Mouse (Mus musculus) limb, embryonic 15.5 days (tissue): ENCODE measurements at regions not wholly inside any gene's neighbourhood (a gene's known extent, or its start where the extent isn't known, plus 50 kb on each side); places are given as distances from the start of the nearest gene placed in this dataset.
"Not testable (repeated sequence)": the region's sequence is repeated elsewhere in the genome, so short reads cannot be mapped to it uniquely, and the experiment has no call there.

Source experiments
- ATAC-seq: fragments of 200-750 bp; cut with Nextera tagmentation; 2 replicates; pipeline ENCODE4 v1.8.0; 2017; ENCODE audit warnings: low read depth, moderate TSS enrichment; ENCODE audit not compliant: insufficient number of reproducible peaks, low FRiP score, low TSS enrichment
- H3K27ac ChIP-seq: fragments of 300-500 bp; sonication (generic); 2 replicates; pipeline ENCODE4 v1.5.1; 2015; ENCODE audit warnings: moderate library complexity, mild to moderate bottlenecking, inconsistent platforms
- H3K27me3 ChIP-seq: fragments of 300-500 bp; sonication (generic); 2 replicates; pipeline ENCODE4 v1.6.1; 2015; ENCODE audit warnings: inconsistent platforms
- H3K36me3 ChIP-seq: fragments of 300-500 bp; sonication (generic); 2 replicates; pipeline ENCODE4 v1.6.1; 2015; ENCODE audit warnings: inconsistent platforms
- H3K4me1 ChIP-seq: fragments of 300-500 bp; sonication (generic); 2 replicates; pipeline ENCODE4 v1.6.1; 2015; ENCODE audit warnings: inconsistent platforms
- H3K4me2 ChIP-seq: fragments of 300-500 bp; sonication (generic); 2 replicates; pipeline ENCODE4 v1.6.1; 2015; ENCODE audit warnings: mild to moderate bottlenecking, inconsistent platforms
- H3K4me3 ChIP-seq: fragments of 300-500 bp; sonication (generic); 2 replicates; pipeline ENCODE4 v1.5.1; 2015; ENCODE audit warnings: mild to moderate bottlenecking, inconsistent platforms
- H3K9ac ChIP-seq: fragments of 300-500 bp; sonication (generic); 2 replicates; pipeline ENCODE4 v1.6.1; 2015; ENCODE audit warnings: inconsistent platforms
- H3K9me3 ChIP-seq: fragments of 300-500 bp; sonication (generic); 2 replicates; pipeline ENCODE4 v1.6.1; 2016; ENCODE audit warnings: inconsistent platforms
- WGBS: fragments of 180-500 bp; shearing (Covaris S2); methylation state at CpG from one replicate; pipeline ENCODE4 v1.1.7; 2015; 5-methylcytosine and 5-hydroxymethylcytosine counted together

DNA sequence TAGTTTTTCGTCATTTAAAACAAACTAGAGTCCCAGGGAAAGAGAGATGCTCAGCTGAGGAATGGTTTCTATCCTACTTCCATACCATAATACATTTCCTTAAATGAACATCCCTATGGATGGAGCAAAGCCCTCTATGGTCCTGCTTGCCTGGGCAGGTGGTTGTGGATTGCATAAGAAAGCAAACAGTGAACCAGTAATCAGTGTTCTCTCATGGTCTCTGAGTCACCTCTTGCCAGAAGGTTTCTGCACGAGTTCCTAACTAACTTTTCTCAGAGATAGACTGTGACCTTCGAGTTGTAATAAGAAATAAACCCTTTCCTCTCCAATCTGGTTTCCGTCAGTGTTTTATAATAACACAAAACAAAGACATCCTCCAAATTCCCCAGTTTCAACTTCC is 62.9 kb upstream of the Bet1 start:
- Histone ChIP-seq H3K9ac (no peak overlapping the region), H3K36me3 (no peaks in the 10 kb centered on the region), H3K4me2 (no peak overlapping the region), H3K4me3 (no peak overlapping the region), H3K4me1 (no peaks in the 10 kb centered on the region), H3K9me3 (no peaks in the 10 kb centered on the region), H3K27me3 (no peaks in the 10 kb centered on the region), H3K27ac (no peak overlapping the region)
- ATAC-seq = no peak
- WGBS = 65% methylated on average over 4 of the region's 4 CpGs

DNA sequence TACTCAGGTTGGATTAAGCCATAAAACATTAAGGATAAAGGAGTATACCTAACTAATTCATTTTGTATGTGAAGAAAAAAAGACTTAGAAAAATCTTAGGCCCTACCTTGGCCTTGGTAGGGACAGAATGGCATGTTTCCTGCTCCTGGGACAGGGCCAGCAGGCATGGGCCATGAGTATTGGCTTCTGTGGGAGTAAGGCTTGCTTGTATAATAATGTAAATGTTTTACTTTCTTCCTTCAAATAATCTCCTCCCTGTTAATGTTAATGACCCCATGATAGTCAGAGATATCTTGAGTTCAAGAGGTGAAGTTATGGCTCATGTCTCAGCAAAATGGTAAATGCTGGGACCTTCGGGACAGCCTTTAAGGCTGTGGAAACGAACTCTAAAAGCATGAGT is 71.5 kb upstream of the Bet1 start:
- Histone ChIP-seq H3K9me3 (no peaks in the 10 kb centered on the region), H3K27me3 (no peaks in the 10 kb centered on the region), H3K36me3 (no peaks in the 10 kb centered on the region), H3K27ac (no peak overlapping the region), H3K4me1 (no peaks in the 10 kb centered on the region), H3K4me3 (no peak overlapping the region), H3K9ac (no peak overlapping the region), H3K4me2 (no peak overlapping the region)
- WGBS = 79% methylated on average over 2 of the region's 2 CpGs
- ATAC-seq = no peak

DNA sequence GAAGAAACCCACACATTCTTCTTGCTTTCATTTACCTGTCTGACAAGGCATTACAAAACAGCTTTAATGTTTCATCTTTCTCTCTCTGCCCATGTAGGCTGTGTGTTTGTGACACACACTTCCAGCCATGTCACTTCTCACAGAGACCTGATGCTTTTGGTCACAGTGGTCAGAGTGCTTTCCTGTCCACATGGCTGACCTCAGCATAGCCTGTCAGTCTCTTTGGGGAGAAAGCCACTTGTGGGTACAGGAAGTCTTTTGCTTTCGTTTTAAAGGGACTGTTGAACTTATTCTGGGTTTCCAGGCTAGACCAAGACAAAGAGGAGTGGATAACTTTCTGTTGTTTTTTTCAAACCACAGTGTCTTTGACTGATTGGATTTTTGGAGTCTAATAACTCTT is 77.0 kb upstream of the Bet1 start:
- 78% methylated on average over 1 of the region's 1 CpGs for WGBS
- H3K4me2 ChIP-seq = no peak overlapping the region
- no peak overlapping the region for H3K4me3 ChIP-seq
- no peaks in the 10 kb centered on the region for H3K9me3 ChIP-seq
- no peaks in the 10 kb centered on the region for H3K36me3 ChIP-seq
- H3K9ac ChIP-seq = no peak overlapping the region
- H3K4me1 ChIP-seq = no peaks in the 10 kb centered on the region
- no peak overlapping the region for H3K27ac ChIP-seq
- no peak for ATAC-seq
- H3K27me3 ChIP-seq = no peaks in the 10 kb centered on the region

DNA sequence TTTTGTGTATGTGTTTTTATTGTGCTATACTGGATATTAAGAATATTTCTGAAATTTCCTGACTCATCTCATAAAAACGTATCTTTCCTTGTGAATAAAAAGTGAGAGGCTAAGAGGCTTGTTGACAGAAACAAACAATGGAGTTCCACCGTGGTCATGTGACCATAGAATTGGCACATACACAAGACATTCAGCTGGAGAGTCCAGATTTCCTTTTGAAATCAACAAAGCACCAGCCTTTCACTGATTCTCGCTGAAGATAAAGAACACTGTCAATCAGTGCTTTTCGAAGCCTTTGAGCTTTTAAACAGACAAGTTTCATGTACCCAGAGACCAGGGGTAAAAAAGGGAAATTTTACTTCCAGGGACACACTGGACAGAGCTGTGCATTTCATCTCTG is 80.3 kb upstream of the Bet1 start:
- Histone ChIP-seq H3K9me3 (no peaks in the 10 kb centered on the region), H3K4me1 (no peaks in the 10 kb centered on the region), H3K4me2 (no peak overlapping the region), H3K27ac (no peak overlapping the region), H3K4me3 (no peak overlapping the region), H3K27me3 (no peaks in the 10 kb centered on the region), H3K36me3 (no peaks in the 10 kb centered on the region), H3K9ac (no peak overlapping the region)
- no peak for ATAC-seq
- 74% methylated on average over 4 of the region's 4 CpGs for WGBS

DNA sequence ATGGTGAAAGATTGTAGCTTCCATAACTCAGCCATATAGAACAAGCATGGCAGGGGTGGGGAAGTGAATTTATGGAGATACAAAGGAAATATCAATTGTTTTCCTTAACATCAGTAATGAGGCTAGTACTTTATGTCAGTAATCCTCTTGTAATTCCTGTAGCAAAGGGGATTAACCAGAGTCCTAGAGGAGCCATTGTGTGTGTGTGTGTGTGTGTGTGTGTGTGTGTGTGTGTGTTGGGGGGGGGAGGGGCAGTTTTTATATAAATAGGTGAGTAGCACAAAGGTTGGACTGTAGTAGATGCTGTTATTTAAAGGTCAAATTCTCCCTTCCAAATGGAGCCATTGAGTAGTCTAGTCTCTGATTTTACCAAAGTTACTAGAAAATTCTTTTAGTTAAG is 81.0 kb upstream of the Bet1 start:
- Histone ChIP-seq H3K9me3 (no peaks in the 10 kb centered on the region), H3K27ac (no peak overlapping the region), H3K36me3 (no peaks in the 10 kb centered on the region), H3K4me3 (no peak overlapping the region), H3K4me2 (no peak overlapping the region), H3K4me1 (no peaks in the 10 kb centered on the region), H3K9ac (no peak overlapping the region), H3K27me3 (no peaks in the 10 kb centered on the region)
- ATAC-seq = no peak

DNA sequence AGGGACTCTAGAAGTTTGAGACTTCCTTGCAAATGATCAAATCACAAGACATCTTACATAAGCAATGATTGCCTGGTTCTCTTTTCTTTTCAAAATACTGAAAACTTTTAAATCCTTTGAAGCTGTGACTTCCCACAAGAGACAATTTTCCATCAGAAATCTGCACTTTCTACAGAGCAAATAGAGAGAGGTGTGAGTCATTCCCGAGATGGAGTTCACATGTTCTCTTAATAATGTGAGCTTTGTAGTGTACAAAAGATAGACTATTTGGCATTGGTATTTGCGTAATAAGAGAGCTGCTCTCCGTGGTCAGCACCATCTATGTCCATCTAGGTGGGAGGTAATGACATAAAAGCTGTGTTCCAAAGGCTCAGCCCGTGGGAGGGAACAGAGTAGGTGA is 84.8 kb upstream of the Bet1 start:
- Histone ChIP-seq H3K27ac (no peak overlapping the region), H3K9ac (no peak overlapping the region)

DNA sequence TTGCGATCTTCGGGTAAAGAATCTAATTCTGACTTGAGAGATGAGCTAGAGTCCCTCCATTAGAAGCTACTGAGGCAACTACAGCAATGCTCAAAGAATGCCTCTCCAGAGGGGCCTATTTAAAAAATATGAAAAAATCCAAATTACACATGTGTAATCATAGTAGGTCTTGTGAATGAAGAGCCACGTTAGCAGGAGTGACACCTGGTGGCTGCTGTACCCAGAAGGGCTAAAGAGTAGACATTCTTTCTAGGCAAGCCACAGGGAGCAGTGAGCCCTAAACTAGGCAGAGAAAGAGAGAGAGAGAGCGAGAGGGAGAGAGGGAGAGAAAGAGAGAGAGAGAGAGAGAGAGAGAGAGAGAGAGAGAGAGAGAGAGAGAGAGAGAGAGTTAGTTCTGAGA is 100.9 kb upstream of the Bet1 start:
- Histone ChIP-seq H3K4me1 (no peaks in the 10 kb centered on the region), H3K27ac (no peak overlapping the region), H3K4me2 (no peak overlapping the region), H3K4me3 (no peak overlapping the region), H3K9me3 (no peaks in the 10 kb centered on the region), H3K9ac (no peak overlapping the region), H3K36me3 (no peaks in the 10 kb centered on the region), H3K27me3 (no peaks in the 10 kb centered on the region)
- WGBS = 75% methylated on average over 4 of the region's 4 CpGs
- no peak for ATAC-seq

More for the DNA sequence above, 84.8 kb upstream of the Bet1 start:
- no peak overlapping the region for H3K4me3 ChIP-seq
- WGBS = 59% methylated on average over 4 of the region's 4 CpGs
- H3K4me2 ChIP-seq = no peak overlapping the region
- H3K27me3 ChIP-seq = no peaks in the 10 kb centered on the region
- ATAC-seq = no peak
- H3K36me3 ChIP-seq = no peaks in the 10 kb centered on the region
- no peaks in the 10 kb centered on the region for H3K4me1 ChIP-seq
- no peaks in the 10 kb centered on the region for H3K9me3 ChIP-seq

DNA sequence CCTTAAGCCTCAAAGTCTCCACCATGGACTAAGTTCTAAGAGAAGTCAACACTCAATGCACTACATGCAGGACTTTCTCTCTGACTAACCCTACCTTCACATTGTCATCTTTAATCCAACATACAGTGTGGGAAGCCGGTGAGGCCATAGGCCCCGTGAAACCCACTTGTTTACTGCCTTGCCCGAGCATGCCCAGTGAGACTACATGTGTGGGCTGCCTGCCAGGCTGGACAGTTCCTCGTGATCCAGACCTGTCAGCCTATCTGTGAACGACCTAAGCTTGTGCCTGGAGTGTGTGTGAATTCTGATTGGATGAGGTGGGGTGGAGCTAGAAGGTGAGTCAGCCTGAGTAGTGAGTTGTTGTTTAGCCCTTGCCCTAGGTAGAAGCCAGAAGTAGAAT is 104.2 kb upstream of the Bet1 start:
- H3K4me1 ChIP-seq, H3K9ac ChIP-seq, H3K36me3 ChIP-seq, H3K4me2 ChIP-seq, H3K4me3 ChIP-seq, H3K9me3 ChIP-seq, H3K27me3 ChIP-seq, ATAC-seq, H3K27ac ChIP-seq: not testable (repeated sequence)
- WGBS = 45% methylated on average over 5 of the region's 5 CpGs

DNA sequence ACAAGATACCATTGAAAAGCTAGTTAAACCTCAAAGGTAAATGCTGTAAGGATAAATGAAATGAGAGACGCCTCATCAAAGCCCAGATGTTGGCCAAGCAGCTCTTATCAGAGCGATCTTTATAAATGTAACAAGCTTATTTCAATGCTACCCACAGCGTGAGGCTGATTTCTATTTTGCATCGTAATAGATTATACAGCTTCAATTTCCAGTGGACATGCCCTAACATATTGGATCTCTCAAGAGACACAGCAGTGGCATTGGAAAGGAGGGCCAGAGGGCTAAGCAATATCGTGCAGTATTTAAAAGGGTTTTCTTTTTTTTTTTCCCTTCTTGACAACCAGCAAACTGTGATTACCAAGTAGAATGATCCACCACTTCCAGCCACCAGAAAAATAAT is 106.5 kb upstream of the Bet1 start:
- no peaks in the 10 kb centered on the region for H3K9me3 ChIP-seq
- H3K36me3 ChIP-seq = no peaks in the 10 kb centered on the region
- no peak overlapping the region for H3K9ac ChIP-seq
- no peak for ATAC-seq
- no peaks in the 10 kb centered on the region for H3K4me1 ChIP-seq
- H3K27ac ChIP-seq = no peak overlapping the region
- H3K4me2 ChIP-seq = no peak overlapping the region
- WGBS = 66% methylated on average over 5 of the region's 5 CpGs
- H3K4me3 ChIP-seq = no peak overlapping the region
- H3K27me3 ChIP-seq = no peaks in the 10 kb centered on the region

DNA sequence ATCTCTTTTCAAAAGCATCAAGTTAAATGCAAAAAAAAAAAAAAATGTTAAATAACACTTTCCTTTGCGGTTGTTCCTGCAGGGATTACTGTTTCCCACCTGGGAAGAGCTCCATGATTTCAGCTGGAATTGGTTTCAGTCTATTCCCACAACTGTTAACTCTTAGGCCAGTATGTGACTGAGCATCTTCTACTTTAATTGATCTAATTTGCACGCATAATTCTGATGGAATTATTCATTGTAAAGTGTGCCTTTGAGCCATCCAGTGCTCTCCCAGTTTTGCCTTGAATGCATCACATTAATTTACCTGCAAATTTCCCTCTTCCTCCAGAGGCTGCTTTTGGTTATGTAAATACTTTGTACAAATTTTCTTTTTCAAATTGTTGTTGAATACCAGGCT is 114.4 kb upstream of the Bet1 start:
- Histone ChIP-seq H3K27ac (no peak overlapping the region), H3K9me3 (no peaks in the 10 kb centered on the region), H3K4me3 (no peak overlapping the region), H3K4me1 (no peaks in the 10 kb centered on the region), H3K36me3 (no peaks in the 10 kb centered on the region), H3K9ac (no peak overlapping the region), H3K4me2 (no peak overlapping the region), H3K27me3 (no peaks in the 10 kb centered on the region)
- 42% methylated on average over 2 of the region's 2 CpGs for WGBS
- no peak for ATAC-seq

DNA sequence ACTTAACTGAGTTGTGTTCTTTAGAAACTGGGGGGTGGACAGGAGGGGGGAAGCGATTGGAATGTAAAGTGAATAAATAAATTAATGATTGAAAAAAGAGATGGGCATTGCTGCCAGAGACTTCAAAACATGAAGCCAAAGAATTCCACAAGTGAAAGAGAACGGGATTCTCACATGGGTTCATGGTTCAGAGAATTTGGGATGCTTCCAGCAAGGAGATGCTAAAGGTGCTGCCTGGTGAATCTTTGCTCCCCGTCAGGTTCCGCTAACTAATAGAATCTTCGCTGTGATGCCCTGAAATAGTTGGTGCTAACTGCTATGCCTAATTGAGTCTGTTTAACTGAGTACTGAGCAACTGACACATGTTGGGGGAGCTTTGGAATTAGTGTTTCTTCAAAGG is 118.9 kb upstream of the Bet1 start:
- Histone ChIP-seq H3K27ac (no peak overlapping the region), H3K9me3 (no peaks in the 10 kb centered on the region), H3K27me3 (no peaks in the 10 kb centered on the region), H3K4me3 (no peak overlapping the region), H3K9ac (no peak overlapping the region), H3K4me1 (no peaks in the 10 kb centered on the region), H3K36me3 (no peaks in the 10 kb centered on the region), H3K4me2 (no peak overlapping the region)
- ATAC-seq = no peak
- 77% methylated on average over 5 of the region's 5 CpGs for WGBS

DNA sequence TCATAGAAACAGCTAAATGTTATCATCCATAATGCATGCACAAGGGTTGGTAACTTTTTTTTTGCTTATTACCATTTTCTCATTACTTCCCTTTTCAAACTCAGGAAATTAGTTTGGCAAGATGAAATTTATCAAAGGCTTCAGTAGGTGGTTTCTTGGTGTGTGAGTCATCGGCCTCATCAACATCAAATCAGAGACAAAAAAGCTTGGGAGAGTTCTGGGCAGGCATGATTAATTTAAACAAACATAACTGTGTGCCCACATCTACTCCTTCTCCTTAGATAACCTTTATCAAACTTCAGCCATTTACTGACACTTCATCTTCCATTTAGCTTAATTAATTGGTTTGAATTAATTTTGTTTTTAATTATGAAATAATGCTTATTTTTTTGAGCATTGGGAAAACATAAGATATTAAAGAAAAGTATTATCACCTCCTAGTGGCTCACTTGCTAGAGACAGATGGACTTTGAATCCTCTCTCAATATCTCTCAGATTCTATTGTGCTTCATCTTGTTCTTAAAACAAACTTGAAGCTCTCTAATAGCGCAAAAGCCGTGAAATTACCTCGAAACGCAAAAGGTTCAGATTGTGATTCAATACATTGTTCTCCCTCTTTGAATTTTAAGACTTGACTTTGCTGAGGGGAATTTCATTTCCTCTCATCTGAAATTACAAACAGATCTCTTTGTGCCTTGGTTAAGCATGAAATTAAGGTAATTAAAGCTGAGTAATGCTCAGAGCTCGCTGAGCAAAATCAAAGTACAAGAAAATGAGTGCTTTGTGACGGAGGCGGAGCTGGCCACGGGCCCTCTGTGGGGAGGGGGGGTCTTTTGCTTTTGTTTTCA is 158.7 kb upstream of the Bet1 start:
- no peak overlapping the region for H3K4me3 ChIP-seq
- WGBS = 59% methylated on average over 9 of the region's 9 CpGs
- no peaks in the 10 kb centered on the region for H3K4me1 ChIP-seq
- ATAC-seq = no peak
- H3K9ac ChIP-seq = no peak overlapping the region
- H3K9me3 ChIP-seq = no peaks in the 10 kb centered on the region
- H3K36me3 ChIP-seq = no peaks in the 10 kb centered on the region
- no peak overlapping the region for H3K27ac ChIP-seq
- H3K4me2 ChIP-seq = no peak overlapping the region
- H3K27me3 ChIP-seq = no peaks in the 10 kb centered on the region

DNA sequence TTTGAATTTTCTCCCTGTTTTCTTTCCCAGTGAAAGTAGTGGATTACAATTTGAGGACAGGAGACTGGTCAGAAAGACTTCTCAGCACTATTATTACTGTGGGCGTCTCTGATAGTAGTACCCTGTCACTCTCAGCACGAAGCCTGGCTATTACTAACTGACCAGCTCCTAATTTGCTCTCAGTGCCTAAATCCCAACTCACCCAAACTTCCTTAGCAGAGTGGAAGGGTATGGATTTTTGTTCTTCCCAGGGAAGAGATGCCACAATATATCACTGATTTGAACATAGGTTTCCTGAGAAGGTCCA is 159.3 kb upstream of the Bet1 start:
- Histone ChIP-seq H3K9ac (no peak overlapping the region), H3K4me3 (no peak overlapping the region), H3K4me2 (no peak overlapping the region), H3K27me3 (no peaks in the 10 kb centered on the region), H3K36me3 (no peaks in the 10 kb centered on the region), H3K27ac (no peak overlapping the region), H3K9me3 (no peaks in the 10 kb centered on the region), H3K4me1 (no peaks in the 10 kb centered on the region)
- ATAC-seq = no peak
- WGBS = 72% methylated on average over 2 of the region's 2 CpGs
